Mouse (Mus musculus): Measurements from ENCODE around the gene Slc6a2.

Slc6a2 gene

GRCm38 (mm10) chr8:93038831-93039230 is 79.0 kb downstream of the Slc6a2 start:
- no peak for DNase-seq

GRCm38 (mm10) chr8:93040256-93040655 is 80.4 kb downstream of the Slc6a2 start:
- no peak for DNase-seq

GRCm38 (mm10) chr8:93040776-93041567 is 81.1 kb downstream of the Slc6a2 start:
- no peak for DNase-seq

- no peak for DNase-seq
Observed at GRCm38 (mm10) chr8:93043083-93043482, 83.2 kb downstream of the Slc6a2 start.

- no peak for DNase-seq
Observed at GRCm38 (mm10) chr8:93048092-93048491, 88.2 kb downstream of the Slc6a2 start, which contains the start of gene Ces1a. Ces1a (minus strand) TSS chr8:93048192.

- DNase-seq, result no peak
Observed at GRCm38 (mm10) chr8:93048510-93049416, 88.9 kb downstream of the Slc6a2 start.

Measured in kidney, postnatal 14 days (tissue).